Mouse (Mus musculus) embryonic facial prominence, embryonic 10.5 days (tissue): Measurements from ENCODE around the gene Ppp1r36. TPM values are rescaled to one million over a fixed set of nuclear protein-coding genes. Genes with fewer than 3 reads are reported as not detected.

Experiments used
- DNase-seq: peaks from one replicate; pipeline ENCODE4 v3.0.0-alpha.2; 2017; ENCODE audit warnings: low spot score
- H3K27ac ChIP-seq: fragments of 300-500 bp; sonication (generic); replicated peaks from 2 replicates; pipeline ENCODE4 v1.5.1; 2016; ENCODE audit warnings: mild to moderate bottlenecking
- H3K27me3 ChIP-seq: fragments of 300-500 bp; sonication (generic); replicated peaks from 2 replicates; pipeline ENCODE4 v1.6.1; 2016; ENCODE audit warnings: low read depth, mild to moderate bottlenecking; ENCODE audit not compliant: poor library complexity, severe bottlenecking
- H3K36me3 ChIP-seq: fragments of 300-500 bp; sonication (generic); replicated peaks from 2 replicates; pipeline ENCODE4 v1.6.1; 2016; ENCODE audit warnings: mild to moderate bottlenecking, moderate library complexity
- H3K4me1 ChIP-seq: fragments of 300-500 bp; sonication (generic); 2 replicates; pipeline ENCODE4 v1.6.1; 2016
- H3K4me3 ChIP-seq: fragments of 300-500 bp; sonication (generic); 2 replicates; pipeline ENCODE4 v1.5.1; 2016; ENCODE audit warnings: mild to moderate bottlenecking, moderate library complexity
- H3K9me3 ChIP-seq: fragments of 300-500 bp; sonication (generic); 2 replicates; pipeline ENCODE4 v1.6.1; 2016; ENCODE audit warnings: mild to moderate bottlenecking
- WGBS: fragments of 180-500 bp; shearing (Covaris S2); methylation state at CpG from one replicate; pipeline ENCODE4 v1.1.7; 2016; 5-methylcytosine and 5-hydroxymethylcytosine counted together
- polyA plus RNA-seq: library from polyadenylated mRNA; unstranded; fragments of >200 nt; fragmentation: Nextera tagmentation; extraction: Ambion mirVana; gene quantifications from 2 replicates; pipeline ENCODE4 v1.2.1, GENCODE M21; 2016

The Ppp1r36 gene
- polyA plus RNA-seq, 1 experiment from 2014 or later, result 1.8 TPM

DNA sequence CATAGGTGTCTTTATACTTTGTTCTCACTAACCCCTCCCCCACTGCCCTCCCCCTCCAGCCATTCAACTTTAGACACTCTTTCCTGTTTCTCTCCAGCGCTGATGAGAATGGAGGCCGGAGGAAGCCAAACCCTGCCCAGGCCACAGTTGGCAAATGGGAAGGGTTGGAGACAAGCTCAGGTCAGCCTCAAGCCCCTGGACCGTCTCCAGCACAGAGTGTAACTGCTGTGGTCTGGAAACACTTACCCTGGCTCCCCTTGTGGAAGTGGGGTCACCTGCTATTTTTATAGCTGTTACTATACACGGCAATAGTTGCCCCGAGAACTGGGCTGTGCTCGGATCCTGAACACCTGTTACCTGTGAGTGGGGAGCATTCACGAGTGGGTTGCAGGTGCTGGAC lies 49.3 kb downstream of the Ppp1r36 start:
- Histone ChIP-seq H3K27me3 (no peaks in the 10 kb centered on the region; the same call in 1 of the 2 replicates), H3K9me3 (no peaks in the 10 kb centered on the region), H3K4me3 (no peak overlapping the region), H3K36me3 (no peaks in the 10 kb centered on the region), H3K4me1 (no peaks in the 10 kb centered on the region), H3K27ac (no peak overlapping the region)
- WGBS, result 75% methylated on average over 7 of the region's 7 CpGs
- DNase-seq, result no peak

DNA sequence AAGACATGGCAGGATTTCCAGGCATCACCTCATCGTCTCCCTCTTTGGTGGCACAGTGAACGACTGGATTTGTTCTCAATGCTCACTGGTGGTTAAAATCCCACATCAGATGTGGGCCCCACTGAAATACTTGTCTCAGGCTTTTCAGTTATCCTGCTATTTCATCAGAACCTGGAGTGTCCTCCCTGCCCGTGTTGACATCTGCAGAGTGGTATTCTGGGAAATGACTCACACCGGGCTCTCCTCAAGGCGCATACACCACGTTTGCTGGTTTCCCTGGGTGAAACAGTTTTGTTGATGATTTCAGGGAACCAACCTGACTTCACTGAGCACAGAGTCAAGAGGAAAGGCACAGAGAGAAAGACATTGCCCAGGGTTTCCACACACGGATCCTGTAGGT lies 49.9 kb downstream of the Ppp1r36 start:
- Histone ChIP-seq H3K9me3 (no peaks in the 10 kb centered on the region), H3K27me3 (no peaks in the 10 kb centered on the region; the same call in 1 of the 2 replicates), H3K27ac (no peak overlapping the region), H3K4me1 (no peaks in the 10 kb centered on the region), H3K36me3 (no peaks in the 10 kb centered on the region), H3K4me3 (no peak overlapping the region)
- WGBS, result 70% methylated on average over 7 of the region's 7 CpGs
- no peak for DNase-seq

DNA sequence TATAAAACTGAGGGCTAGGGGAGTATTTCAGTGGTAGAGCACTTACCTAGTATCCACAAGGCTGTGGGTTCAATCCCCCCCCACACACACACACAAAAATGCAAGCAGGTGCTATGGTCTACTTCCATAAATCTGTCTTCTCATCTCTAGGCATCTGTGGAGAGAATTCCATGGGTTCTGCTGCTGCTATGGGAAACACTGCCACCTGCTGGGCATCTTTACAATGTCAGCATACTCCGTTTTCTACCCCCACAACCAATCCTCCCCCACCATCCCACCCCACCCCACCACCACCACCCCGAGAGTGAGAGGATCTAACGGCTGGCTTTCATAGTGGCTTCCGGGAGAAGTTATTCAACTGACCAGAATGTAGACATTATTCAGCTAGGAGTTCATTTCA lies 54.7 kb downstream of the Ppp1r36 start:
- DNase-seq, result peak; percentile 78
- Histone ChIP-seq H3K4me1 (peaks cover 3% of the 10 kb centered on the region; the same call in 1 of the 2 replicates), H3K4me3 (no peak overlapping the region), H3K27me3 (no peaks in the 10 kb centered on the region; the same call in 1 of the 2 replicates), H3K27ac (no peak overlapping the region), H3K36me3 (no peaks in the 10 kb centered on the region), H3K9me3 (no peaks in the 10 kb centered on the region)
- WGBS, result 20% methylated on average over 4 of the region's 4 CpGs

DNA sequence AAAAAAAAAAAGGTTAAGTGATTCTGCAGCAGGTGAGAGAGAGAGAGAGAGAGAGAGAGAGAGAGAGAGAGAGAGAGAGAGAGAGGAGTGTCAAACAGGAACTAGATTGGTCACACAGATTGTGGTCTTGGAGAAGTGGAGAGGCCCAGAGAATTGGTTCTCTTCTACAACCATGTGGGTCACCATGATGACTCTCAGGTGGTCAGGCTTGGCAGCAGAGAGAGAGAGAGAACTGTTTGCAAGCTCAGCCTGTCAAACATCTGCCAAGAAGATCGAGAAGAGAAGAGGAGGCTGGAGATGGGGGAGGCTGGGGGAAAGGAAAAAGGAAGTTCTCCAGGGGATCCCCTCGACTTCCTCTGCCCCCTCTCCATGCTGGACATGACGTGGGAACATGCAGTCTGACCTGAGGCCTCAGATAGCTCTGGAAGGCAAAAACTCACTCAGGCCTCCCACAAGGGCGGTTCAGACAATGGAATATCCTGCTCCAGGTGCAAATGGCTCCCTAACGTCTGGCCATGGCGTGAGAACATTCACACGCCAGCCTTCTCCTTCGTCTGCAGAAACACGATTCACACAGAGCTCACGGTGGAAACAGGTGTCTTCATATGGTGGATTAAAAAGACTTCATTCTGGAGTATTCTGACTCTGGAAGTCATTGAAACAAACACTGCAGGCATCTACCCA lies 56.4 kb downstream of the Ppp1r36 start:
- 82% methylated on average over 10 of the region's 10 CpGs for WGBS
- H3K4me1 ChIP-seq, result peaks cover 11% of the 10 kb centered on the region; the same call in 1 of the 2 replicates
- no peaks in the 10 kb centered on the region for H3K36me3 ChIP-seq
- no peak for DNase-seq
- H3K9me3 ChIP-seq, result no peaks in the 10 kb centered on the region
- no peak overlapping the region for H3K4me3 ChIP-seq
- no peaks in the 10 kb centered on the region for H3K27me3 ChIP-seq
- no peak overlapping the region for H3K27ac ChIP-seq

DNA sequence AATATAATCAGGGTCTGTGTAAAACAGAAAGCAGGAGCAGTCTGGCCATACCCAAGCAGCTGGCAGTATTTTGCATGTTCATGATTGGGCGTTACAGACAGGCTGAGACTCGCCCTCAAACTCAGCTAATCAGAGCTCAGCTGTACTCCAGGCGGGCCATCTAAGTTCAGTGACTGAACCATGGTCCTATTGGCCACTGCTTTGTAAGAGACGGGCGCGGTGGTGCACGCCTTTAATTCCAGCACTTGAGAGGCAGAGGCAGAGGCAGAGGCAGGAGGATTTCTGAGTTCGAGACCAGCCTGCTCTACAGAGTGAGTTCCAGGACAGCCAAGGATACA lies 56.9 kb downstream of the Ppp1r36 start:
- no peak for DNase-seq
- H3K9me3 ChIP-seq, result no peaks in the 10 kb centered on the region
- no peaks in the 10 kb centered on the region for H3K27me3 ChIP-seq
- no peak overlapping the region for H3K4me3 ChIP-seq
- H3K27ac ChIP-seq, result no peak overlapping the region
- peaks cover 17% of the 10 kb centered on the region for H3K4me1 ChIP-seq
- H3K36me3 ChIP-seq, result no peaks in the 10 kb centered on the region
- WGBS, result 86% methylated on average over 8 of the region's 8 CpGs

DNA sequence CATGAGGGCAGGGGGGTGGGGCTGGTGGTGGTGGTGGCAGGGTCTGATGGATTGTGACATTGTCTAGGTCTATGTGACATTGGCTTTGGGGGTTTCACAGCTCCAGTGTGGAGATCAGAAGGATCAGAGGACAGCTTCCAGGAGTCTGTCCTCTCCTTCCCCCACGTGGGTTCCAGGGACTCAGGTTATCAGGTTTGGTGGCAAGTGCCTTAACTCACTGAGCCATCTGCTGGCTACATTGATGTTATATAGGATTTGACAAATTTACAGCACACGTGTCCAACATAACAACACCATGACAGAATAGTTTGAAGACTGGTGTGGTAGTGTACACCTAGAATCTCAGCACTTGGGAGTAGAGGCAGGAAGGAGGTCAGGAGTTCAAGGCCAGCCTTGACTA lies 57.5 kb downstream of the Ppp1r36 start:
- Histone ChIP-seq H3K36me3 (no peaks in the 10 kb centered on the region), H3K4me3 (no peak overlapping the region), H3K4me1 (peaks cover 18% of the 10 kb centered on the region), H3K27ac (no peak overlapping the region), H3K27me3 (no peaks in the 10 kb centered on the region), H3K9me3 (no peaks in the 10 kb centered on the region)
- WGBS, result 54% methylated on average over 2 of the region's 2 CpGs
- no peak for DNase-seq

DNA sequence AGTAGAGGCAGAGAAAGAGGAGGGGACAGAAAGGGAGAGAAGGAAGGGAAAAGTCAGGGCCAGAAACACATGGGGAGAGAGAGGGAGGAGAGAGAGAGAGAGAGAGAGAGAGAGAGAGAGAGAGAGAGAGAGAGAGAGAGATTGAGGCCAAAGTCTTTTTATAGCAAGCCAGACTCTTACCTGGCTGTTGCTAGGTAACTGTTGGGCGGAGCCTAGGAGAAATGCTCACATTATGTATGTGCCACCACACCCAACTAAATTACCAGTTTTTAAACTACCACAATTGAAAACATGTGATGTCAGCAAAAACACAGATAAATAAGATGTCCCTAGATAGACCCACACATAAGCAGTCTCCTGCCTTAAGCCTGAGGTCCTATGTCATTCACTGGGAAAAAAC lies 58.8 kb downstream of the Ppp1r36 start:
- Histone ChIP-seq H3K36me3 (no peaks in the 10 kb centered on the region), H3K4me3 (no peak overlapping the region), H3K27me3 (no peaks in the 10 kb centered on the region), H3K9me3 (no peaks in the 10 kb centered on the region), H3K27ac (no peak overlapping the region), H3K4me1 (peaks cover 18% of the 10 kb centered on the region)
- 79% methylated on average over 1 of the region's 1 CpGs for WGBS
- no peak for DNase-seq

DNA sequence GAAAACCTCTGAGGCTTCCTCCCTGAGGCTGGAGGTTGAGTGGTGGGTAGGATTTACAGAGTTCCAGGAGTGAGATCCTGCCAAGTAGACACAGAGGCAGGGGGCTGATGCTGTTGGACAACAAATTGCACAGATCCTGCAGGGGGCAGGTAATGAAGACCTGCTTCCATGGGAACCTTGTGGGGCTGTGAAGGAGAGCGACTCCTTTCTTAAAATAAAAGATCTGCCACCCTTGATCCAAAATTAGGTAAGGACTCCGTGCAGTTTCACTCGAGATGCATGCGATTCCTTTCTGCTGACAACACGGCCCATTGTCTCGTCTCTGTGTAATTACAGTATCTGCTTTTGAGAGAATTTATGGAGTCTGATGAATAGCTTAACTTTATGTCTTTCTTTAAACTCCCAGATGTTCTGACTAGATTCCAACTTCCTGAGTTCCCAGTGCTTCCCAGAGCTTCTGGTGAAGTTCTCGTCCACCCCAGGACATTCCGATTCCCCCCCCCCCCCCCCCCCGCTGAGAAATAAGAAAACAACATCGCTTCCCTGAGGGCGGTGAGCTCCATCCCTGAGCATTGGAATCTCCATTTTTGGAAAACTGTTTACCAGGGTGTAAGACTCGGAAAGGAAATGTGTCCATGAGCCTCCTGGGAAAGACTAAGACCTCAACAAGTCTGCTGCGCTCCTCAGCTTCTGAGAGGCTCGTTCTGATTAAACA lies 61.1 kb downstream of the Ppp1r36 start:
- Histone ChIP-seq H3K27ac (no peak overlapping the region), H3K4me3 (no peak overlapping the region), H3K4me1 (peaks cover 18% of the 10 kb centered on the region), H3K27me3 (no peaks in the 10 kb centered on the region), H3K36me3 (no peaks in the 10 kb centered on the region), H3K9me3 (no peaks in the 10 kb centered on the region)
- 41% methylated on average over 14 of the region's 14 CpGs for WGBS
- DNase-seq, result no peak

DNA sequence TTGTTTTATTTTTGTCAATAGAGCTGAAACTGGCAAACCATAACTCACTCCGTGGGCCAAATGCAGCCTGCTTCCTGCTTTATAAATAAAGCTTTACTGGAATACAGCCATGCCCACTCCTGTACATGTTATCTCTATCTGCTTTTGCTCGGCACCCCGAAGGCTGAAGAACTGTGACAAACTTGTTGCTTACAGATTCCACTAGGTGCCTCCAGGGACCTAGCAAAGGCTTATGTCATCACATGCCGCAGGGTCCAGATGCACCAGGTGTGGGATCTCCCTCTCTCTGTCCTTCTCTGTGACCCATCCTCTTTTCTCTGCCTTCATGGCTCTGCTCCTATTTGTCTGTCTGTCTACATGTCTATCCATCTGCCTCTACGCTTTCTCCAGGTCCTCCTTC lies 61.8 kb downstream of the Ppp1r36 start:
- 70% methylated on average over 5 of the region's 5 CpGs for WGBS
- peaks cover 18% of the 10 kb centered on the region for H3K4me1 ChIP-seq
- H3K36me3 ChIP-seq, result no peaks in the 10 kb centered on the region
- no peak for DNase-seq
- no peak overlapping the region for H3K27ac ChIP-seq
- no peaks in the 10 kb centered on the region for H3K9me3 ChIP-seq
- no peak overlapping the region for H3K4me3 ChIP-seq
- H3K27me3 ChIP-seq, result no peaks in the 10 kb centered on the region

DNA sequence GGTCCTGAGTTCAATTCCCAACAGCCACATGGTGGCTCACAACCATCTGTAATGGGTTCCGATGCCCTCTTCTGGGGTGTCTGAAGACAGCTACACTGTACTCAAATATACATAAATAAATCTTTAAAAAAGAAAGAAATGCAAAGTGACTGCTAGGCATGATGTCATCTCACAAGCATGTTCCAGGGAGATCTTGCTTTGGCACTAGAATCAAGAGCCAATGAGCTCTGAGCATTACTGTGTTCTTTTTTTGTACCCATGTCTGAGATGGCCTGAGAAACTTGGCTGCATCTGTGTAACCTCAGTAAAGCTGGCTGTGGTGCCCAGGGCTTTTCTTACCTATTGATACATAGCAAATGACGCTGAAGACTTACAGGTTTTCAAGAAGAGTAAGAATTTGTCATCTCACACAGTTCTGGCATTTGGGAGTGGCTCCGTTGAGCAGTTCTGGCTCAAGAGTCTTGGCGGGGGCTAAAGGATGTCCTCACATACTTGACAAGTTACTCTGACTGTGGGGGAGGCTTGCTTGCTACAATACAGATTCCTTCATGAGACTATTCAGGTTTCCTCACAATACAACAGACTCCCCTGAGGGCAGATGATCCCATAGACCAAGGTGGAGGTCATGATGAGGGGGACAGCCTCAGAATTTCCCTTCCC lies 62.6 kb downstream of the Ppp1r36 start:
- no peak for DNase-seq
- H3K36me3 ChIP-seq, result no peaks in the 10 kb centered on the region
- H3K9me3 ChIP-seq, result no peaks in the 10 kb centered on the region
- no peaks in the 10 kb centered on the region for H3K27me3 ChIP-seq
- H3K4me3 ChIP-seq, result no peak overlapping the region
- H3K27ac ChIP-seq, result no peak overlapping the region
- H3K4me1 ChIP-seq, result peaks cover 22% of the 10 kb centered on the region
- WGBS, result 90% methylated on average over 4 of the region's 4 CpGs

DNA sequence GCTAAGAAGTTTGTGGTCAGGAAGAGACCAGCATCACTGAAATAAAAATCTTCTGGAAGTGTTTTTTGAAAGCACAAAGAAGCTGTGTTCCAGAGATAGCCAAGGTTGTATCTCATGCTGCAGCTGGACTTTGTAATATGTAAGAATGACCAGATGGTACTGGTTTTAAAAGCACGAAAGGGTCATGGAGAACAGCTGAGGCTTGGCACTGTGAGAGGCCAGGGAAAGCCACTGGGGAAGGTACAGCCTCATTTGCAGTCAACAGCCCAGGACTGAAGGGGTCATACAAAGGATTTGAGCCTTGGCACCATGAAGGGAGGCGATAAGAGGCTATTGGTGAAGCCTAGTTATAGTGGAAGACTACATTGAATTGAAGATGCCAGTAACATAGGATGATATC lies 65.1 kb downstream of the Ppp1r36 start:
- H3K9me3 ChIP-seq, result no peaks in the 10 kb centered on the region
- H3K4me1 ChIP-seq, result peaks cover 27% of the 10 kb centered on the region
- H3K36me3 ChIP-seq, result no peaks in the 10 kb centered on the region
- 76% methylated on average over 2 of the region's 2 CpGs for WGBS
- no peak overlapping the region for H3K27ac ChIP-seq
- H3K27me3 ChIP-seq, result no peaks in the 10 kb centered on the region
- DNase-seq, result no peak
- no peak overlapping the region for H3K4me3 ChIP-seq

DNA sequence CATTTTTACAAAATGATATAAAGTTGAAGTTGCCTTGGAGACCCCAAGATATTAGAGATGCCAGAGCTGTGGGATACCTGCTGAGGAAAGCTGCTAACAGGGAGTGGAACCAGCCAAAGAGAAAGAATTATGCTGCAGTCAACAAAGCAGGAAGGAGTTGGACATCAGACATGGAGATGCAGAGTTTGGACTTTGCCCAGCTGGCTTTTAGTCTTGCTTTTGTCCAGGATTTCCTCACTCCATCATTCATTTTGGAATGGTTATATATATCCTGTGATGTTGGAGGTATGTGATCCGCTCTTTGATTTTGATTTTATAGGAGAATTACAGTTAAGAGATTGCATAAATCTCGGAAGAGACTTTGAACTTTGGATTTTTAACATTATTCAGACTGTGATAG lies 65.6 kb downstream of the Ppp1r36 start:
- no peak overlapping the region for H3K27ac ChIP-seq
- no peak overlapping the region for H3K4me3 ChIP-seq
- H3K9me3 ChIP-seq, result no peaks in the 10 kb centered on the region
- H3K27me3 ChIP-seq, result no peaks in the 10 kb centered on the region
- DNase-seq, result no peak
- H3K4me1 ChIP-seq, result peaks cover 26% of the 10 kb centered on the region
- H3K36me3 ChIP-seq, result no peaks in the 10 kb centered on the region
- WGBS, result 91% methylated on average over 2 of the region's 2 CpGs

DNA sequence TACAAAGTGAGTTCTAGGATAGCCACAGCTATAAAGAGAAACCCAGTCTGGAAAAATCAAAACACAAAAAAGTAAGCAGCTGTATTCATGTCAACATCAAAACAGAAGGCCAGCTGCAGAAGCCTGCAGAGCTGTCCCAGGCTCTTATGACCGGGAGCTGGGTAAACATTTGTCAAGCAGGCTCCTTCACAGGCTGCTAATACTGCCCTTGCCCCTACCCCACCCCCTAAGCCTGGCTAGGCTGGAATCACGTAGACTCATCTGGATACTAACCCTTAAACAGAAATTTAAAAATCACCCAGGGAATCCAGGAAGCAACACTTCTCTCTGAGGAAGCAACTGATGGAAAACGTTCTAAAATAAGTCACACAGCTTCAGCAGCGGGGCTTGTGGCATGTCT lies 67.5 kb downstream of the Ppp1r36 start:
- DNase-seq, result no peak
- WGBS, result 61% methylated on average over 4 of the region's 4 CpGs

More for the DNA sequence above, 67.5 kb downstream of the Ppp1r36 start:
- Histone ChIP-seq H3K27ac (peak overlapping the region; percentile 4; the same call in 1 of the 2 replicates), H3K4me3 (no peak overlapping the region), H3K27me3 (no peaks in the 10 kb centered on the region), H3K36me3 (no peaks in the 10 kb centered on the region), H3K4me1 (peaks cover 12% of the 10 kb centered on the region), H3K9me3 (no peaks in the 10 kb centered on the region)
